Mouse (Mus musculus): ENCODE measurements around the gene Gm11273. TPM values are rescaled to one million over a fixed set of nuclear protein-coding genes. Genes with fewer than 3 reads are reported as not detected.
"Not testable (repeated sequence)": the region's sequence is repeated elsewhere in the genome, so short reads cannot be mapped to it uniquely, and the experiment has no call there.

The Gm11273 gene
- polyA plus RNA-seq, 1 experiment from 2014 or later: 5.8 TPM

DNA sequence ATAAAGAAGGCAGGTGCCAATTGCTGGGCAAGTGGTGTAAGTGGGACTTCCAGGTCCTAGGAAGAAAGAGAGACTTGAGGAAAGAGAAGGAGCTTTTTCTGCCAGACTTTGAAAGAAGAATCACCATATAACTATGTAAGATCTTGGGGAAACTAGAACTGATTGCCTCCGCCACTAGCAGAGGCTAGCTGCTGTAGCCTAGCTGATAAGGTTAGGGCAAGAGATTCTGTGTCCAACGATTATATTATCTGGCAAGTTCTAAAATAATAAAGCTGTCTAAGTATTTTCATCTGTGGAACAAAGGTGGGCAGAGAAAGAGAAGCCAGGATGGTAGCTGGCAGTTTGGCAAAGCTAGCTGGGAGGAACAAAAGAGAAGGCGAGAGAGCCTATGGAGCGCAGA, 28.8 kb downstream of the Gm11273 start:
- 44% methylated on average over 4 of the region's 4 CpGs for WGBS
- Histone ChIP-seq H3K4me1 (ENCODE audit: insufficient read depth, low read depth, low read length) (no peaks in the 10 kb centered on the region), H3K9ac (replicated peaks; ENCODE audit: low read depth) (no peak overlapping the region), H3K27ac (ENCODE audit: low read length) (no peak overlapping the region), H3K4me3 (ENCODE audit: low read depth, low read length) (no peak overlapping the region), H3K9me3 (ENCODE audit: low read length) (no peaks in the 10 kb centered on the region), H3K36me3 (ENCODE audit: insufficient read depth, low read length) (no peaks in the 10 kb centered on the region), H3K27me3 (replicated peaks; ENCODE audit: insufficient read depth, low read length) (no peaks in the 10 kb centered on the region), H3K4me2 (replicated peaks; ENCODE audit: low read depth, low read length) (no peak overlapping the region)
- ATAC-seq: no peak
- no peak for DNase-seq (ENCODE audit: low spot score)
- TF ChIP-seq EP300 (IDR thresholded peaks at IDR 0.05) (no peak), CTCF (IDR thresholded peaks at IDR 0.05) (no peak)

- H3K4me1 ChIP-seq (ENCODE audit: insufficient read depth, low read depth, low read length): no peaks in the 10 kb centered on the region
- H3K27me3 ChIP-seq (replicated peaks; ENCODE audit: insufficient read depth, low read length): no peaks in the 10 kb centered on the region
- ATAC-seq: peak; percentile 29
- no peak overlapping the region for H3K4me3 ChIP-seq (ENCODE audit: low read depth, low read length)
- TF ChIP-seq EP300 (IDR thresholded peaks at IDR 0.05) (no peak), CTCF (IDR thresholded peaks at IDR 0.05) (no peak)
- H3K9me3 ChIP-seq (ENCODE audit: low read length): no peaks in the 10 kb centered on the region
- H3K4me2 ChIP-seq (replicated peaks; ENCODE audit: low read depth, low read length): peak overlapping the region; percentile 91; the same call in 1 of the 2 replicates
- WGBS: 26% methylated on average over 9 of the region's 9 CpGs
- H3K36me3 ChIP-seq (ENCODE audit: insufficient read depth, low read length): no peaks in the 10 kb centered on the region
- no peak overlapping the region for H3K9ac ChIP-seq (replicated peaks; ENCODE audit: low read depth)
- no peak for DNase-seq (ENCODE audit: low spot score)
- H3K27ac ChIP-seq (ENCODE audit: low read length): no peak overlapping the region
Measured at GRCm38 (mm10) chr13:21469097-21469496, 32.1 kb downstream of the Gm11273 start.

- H3K4me1 ChIP-seq (ENCODE audit: insufficient read depth, low read depth, low read length): no peaks in the 10 kb centered on the region
- no peaks in the 10 kb centered on the region for H3K36me3 ChIP-seq (ENCODE audit: insufficient read depth, low read length)
- peak within 1 kb of the TSS; percentile 91 for H3K4me2 ChIP-seq (replicated peaks; ENCODE audit: low read depth, low read length)
- no peaks in the 10 kb centered on the region for H3K9me3 ChIP-seq (ENCODE audit: low read length)
- peak within 1 kb of the TSS; percentile 81 for H3K27ac ChIP-seq (ENCODE audit: low read length)
- H3K4me3 ChIP-seq (ENCODE audit: low read depth, low read length): peak within 1 kb of the TSS; percentile 64
- H3K27me3 ChIP-seq (replicated peaks; ENCODE audit: insufficient read depth, low read length): no peaks in the 10 kb centered on the region
- peak; percentile 95 for DNase-seq (ENCODE audit: low spot score)
- peak; percentile 100 for ATAC-seq
- WGBS: 2% methylated on average over 54 of the region's 54 CpGs
- TF ChIP-seq CTCF (IDR thresholded peaks at IDR 0.05) (peak; percentile 12; the same call in 1 of the 2 replicates), EP300 (IDR thresholded peaks at IDR 0.05) (peak; percentile 42; the same call in 1 of the 2 replicates)
- peak within 1 kb of the TSS; percentile 72 for H3K9ac ChIP-seq (replicated peaks; ENCODE audit: low read depth)
Measured at GRCm38 (mm10) chr13:21468061-21469019, 32.9 kb downstream of the Gm11273 start, which contains the start of gene Nkapl. TSS of gene Nkapl (minus strand) at chr13:21468509.

DNA sequence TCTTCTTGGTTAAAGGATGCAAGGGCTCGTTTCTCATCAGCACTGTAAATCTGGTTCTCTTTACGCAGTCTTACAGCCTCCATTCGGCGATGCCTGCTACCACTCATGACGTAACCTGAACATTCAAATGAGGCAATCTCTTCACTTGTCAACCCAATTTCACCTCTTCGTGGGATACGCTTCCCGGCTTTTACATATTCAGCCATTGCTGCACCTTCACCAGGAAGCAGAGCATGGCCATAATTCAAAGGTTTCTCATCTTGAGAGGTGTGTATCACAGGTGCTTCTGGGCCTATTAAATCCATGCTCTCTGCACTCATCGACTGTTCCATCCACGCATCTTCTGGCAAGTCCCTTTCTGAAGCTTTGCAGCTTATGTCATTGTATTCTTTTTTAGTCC, 33.9 kb downstream of the Gm11273 start:
- Histone ChIP-seq H3K36me3 (ENCODE audit: insufficient read depth, low read length) (no peaks in the 10 kb centered on the region), H3K27me3 (replicated peaks; ENCODE audit: insufficient read depth, low read length) (no peaks in the 10 kb centered on the region), H3K4me2 (replicated peaks; ENCODE audit: low read depth, low read length) (no peak overlapping the region), H3K4me1 (ENCODE audit: insufficient read depth, low read depth, low read length) (no peaks in the 10 kb centered on the region), H3K9ac (replicated peaks; ENCODE audit: low read depth) (no peak overlapping the region), H3K9me3 (ENCODE audit: low read length) (no peaks in the 10 kb centered on the region), H3K27ac (ENCODE audit: low read length) (no peak overlapping the region), H3K4me3 (ENCODE audit: low read depth, low read length) (no peak overlapping the region)
- DNase-seq (ENCODE audit: low spot score) (no peak), ATAC-seq (no peak)
- whole genome bisulfite sequencing: 88% methylated on average over 10 of the region's 10 CpGs
- TF ChIP-seq EP300 (IDR thresholded peaks at IDR 0.05) (no peak), CTCF (IDR thresholded peaks at IDR 0.05) (no peak)

- not testable (repeated sequence) for H3K9me3 ChIP-seq (ENCODE audit: low read length); H3K9ac ChIP-seq (replicated peaks; ENCODE audit: low read depth); H3K4me3 ChIP-seq (ENCODE audit: low read depth, low read length); H3K27ac ChIP-seq (ENCODE audit: low read length); H3K27me3 ChIP-seq (replicated peaks; ENCODE audit: insufficient read depth, low read length); ATAC-seq; H3K36me3 ChIP-seq (ENCODE audit: insufficient read depth, low read length); DNase-seq (ENCODE audit: low spot score); H3K4me2 ChIP-seq (replicated peaks; ENCODE audit: low read depth, low read length); H3K4me1 ChIP-seq (ENCODE audit: insufficient read depth, low read depth, low read length)
- WGBS: 50% methylated on average over 9 of the region's 9 CpGs
Measured at GRCm38 (mm10) chr13:21462516-21462915, 38.7 kb downstream of the Gm11273 start.

- TF ChIP-seq EP300 (IDR thresholded peaks at IDR 0.05): peak; percentile 88
- no peak for TF ChIP-seq CTCF (IDR thresholded peaks at IDR 0.05)
- H3K27me3 ChIP-seq (replicated peaks; ENCODE audit: insufficient read depth, low read length): no peaks in the 10 kb centered on the region
- no peak overlapping the region for H3K4me2 ChIP-seq (replicated peaks; ENCODE audit: low read depth, low read length)
- no peak overlapping the region for H3K27ac ChIP-seq (ENCODE audit: low read length)
- peak; percentile 90 for ATAC-seq
- H3K4me3 ChIP-seq (ENCODE audit: low read depth, low read length): no peak overlapping the region
- WGBS: 11% methylated on average over 4 of the region's 4 CpGs
- H3K4me1 ChIP-seq (ENCODE audit: insufficient read depth, low read depth, low read length): no peaks in the 10 kb centered on the region; the same call in 1 of the 2 replicates
- peak; percentile 82 for DNase-seq (ENCODE audit: low spot score)
- no peaks in the 10 kb centered on the region for H3K36me3 ChIP-seq (ENCODE audit: insufficient read depth, low read length)
- H3K9me3 ChIP-seq (ENCODE audit: low read length): no peaks in the 10 kb centered on the region
- no peak overlapping the region for H3K9ac ChIP-seq (replicated peaks; ENCODE audit: low read depth)
Measured at GRCm38 (mm10) chr13:21456347-21456746, 44.9 kb downstream of the Gm11273 start.
